Mouse (Mus musculus) bone marrow, adult 2 months (tissue): ENCODE results near the gene Rad50.

ENCODE experiments used
- CTCF ChIP-seq: fragments of 200-500 bp; IDR thresholded peaks from 2 replicates; pipeline ENCODE4 v1.5.1; 2011; ENCODE audit warnings: low read length, control low read depth; ENCODE audit not compliant: control insufficient read depth, insufficient read depth
- POLR2A ChIP-seq: fragments of 200-500 bp; IDR thresholded peaks from 2 replicates; pipeline ENCODE4 v1.6.1; 2011; ENCODE audit warnings: low read depth, mild to moderate bottlenecking, control low read depth, low read length, borderline replicate concordance; ENCODE audit not compliant: control insufficient read depth

DNA sequence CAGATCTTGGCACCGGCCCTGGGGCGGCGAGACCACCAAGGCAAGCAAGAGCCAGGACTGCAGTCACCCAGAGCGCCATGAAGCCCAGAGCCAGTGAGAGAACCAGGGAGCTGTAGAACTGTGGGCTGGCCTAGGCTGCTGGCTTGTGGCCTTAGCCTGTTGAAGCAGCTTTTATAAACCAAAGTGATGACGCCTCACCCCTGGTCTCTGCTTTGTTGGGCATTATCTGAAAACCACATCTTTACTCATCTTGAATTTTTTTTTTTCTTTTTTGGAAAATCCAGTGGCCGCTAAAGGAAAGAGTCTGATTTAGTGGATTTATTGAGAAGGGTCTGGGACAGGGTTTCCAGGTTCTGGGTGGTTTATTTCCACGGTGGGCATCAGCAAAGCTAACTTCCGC lies 72.6 kb downstream of the Rad50 start, which contains the start of gene Il13:
- no peak for TF ChIP-seq CTCF
- no peak for TF ChIP-seq POLR2A
